Mouse (Mus musculus) intestine, embryonic 16.5 days (tissue): Measurements from ENCODE around the gene Hoxa9. TPM values are rescaled to one million over a fixed set of nuclear protein-coding genes. Genes with fewer than 3 reads are reported as not detected.
A peak's percentile ranks its signal among the peaks of the same experiment; 100 is the strongest.

ENCODE experiments used
- ATAC-seq: fragments of 200-750 bp; cut with Nextera tagmentation; 2 replicates; pipeline ENCODE4 v1.8.0; 2017; ENCODE audit warnings: moderate TSS enrichment, moderate library complexity
- H3K27ac ChIP-seq: fragments of 300-500 bp; sonication (generic); 2 replicates; pipeline ENCODE4 v1.5.1; 2014; ENCODE audit warnings: mild to moderate bottlenecking, low read length
- H3K27me3 ChIP-seq: fragments of 300-500 bp; sonication (generic); replicated peaks from 2 replicates; pipeline ENCODE4 v1.6.1; 2014; ENCODE audit warnings: low read length, control low read depth, mixed read lengths; ENCODE audit not compliant: control insufficient read depth, insufficient read depth
- H3K36me3 ChIP-seq: fragments of 300-500 bp; sonication (generic); 2 replicates; pipeline ENCODE4 v1.6.1; 2014; ENCODE audit warnings: low read length, control low read depth; ENCODE audit not compliant: control insufficient read depth, insufficient read depth
- H3K4me1 ChIP-seq: fragments of 300-500 bp; sonication (generic); 2 replicates; pipeline ENCODE4 v1.6.1; 2014; ENCODE audit warnings: low read length, control low read depth, mixed read lengths; ENCODE audit not compliant: control insufficient read depth, insufficient read depth
- H3K4me2 ChIP-seq: fragments of 300-500 bp; sonication (generic); 2 replicates; pipeline ENCODE4 v1.6.1; 2014; ENCODE audit warnings: low read depth, low read length, control low read depth
- H3K4me3 ChIP-seq: fragments of 300-500 bp; sonication (generic); 2 replicates; pipeline ENCODE4 v1.5.1; 2014; ENCODE audit warnings: mild to moderate bottlenecking, low read length
- H3K9ac ChIP-seq: fragments of 300-500 bp; sonication (generic); 2 replicates; pipeline ENCODE4 v1.6.1; 2014; ENCODE audit warnings: low read depth, low read length
- H3K9me3 ChIP-seq: fragments of 300-500 bp; sonication (generic); 2 replicates; pipeline ENCODE4 v1.6.1; 2016; ENCODE audit warnings: low read length, control low read depth; ENCODE audit not compliant: control insufficient read depth
- WGBS: fragments of 180-500 bp; shearing (Covaris S2); extraction: QIAGEN DNeasy Blood & Tissue Kit; methylation state at CpG from one replicate; pipeline ENCODE4 v1.1.7; 2014; 5-methylcytosine and 5-hydroxymethylcytosine counted together
- polyA plus RNA-seq: library from polyadenylated mRNA; unstranded; fragments of >200 nt; fragmentation: Nextera tagmentation; extraction: Ambion mirVana; gene quantifications from 2 replicates; pipeline ENCODE4 v1.2.1, GENCODE M21; 2015

Hoxa9 gene
- polyA plus RNA-seq, 1 experiment from 2014 or later, result 3.2 TPM

DNA sequence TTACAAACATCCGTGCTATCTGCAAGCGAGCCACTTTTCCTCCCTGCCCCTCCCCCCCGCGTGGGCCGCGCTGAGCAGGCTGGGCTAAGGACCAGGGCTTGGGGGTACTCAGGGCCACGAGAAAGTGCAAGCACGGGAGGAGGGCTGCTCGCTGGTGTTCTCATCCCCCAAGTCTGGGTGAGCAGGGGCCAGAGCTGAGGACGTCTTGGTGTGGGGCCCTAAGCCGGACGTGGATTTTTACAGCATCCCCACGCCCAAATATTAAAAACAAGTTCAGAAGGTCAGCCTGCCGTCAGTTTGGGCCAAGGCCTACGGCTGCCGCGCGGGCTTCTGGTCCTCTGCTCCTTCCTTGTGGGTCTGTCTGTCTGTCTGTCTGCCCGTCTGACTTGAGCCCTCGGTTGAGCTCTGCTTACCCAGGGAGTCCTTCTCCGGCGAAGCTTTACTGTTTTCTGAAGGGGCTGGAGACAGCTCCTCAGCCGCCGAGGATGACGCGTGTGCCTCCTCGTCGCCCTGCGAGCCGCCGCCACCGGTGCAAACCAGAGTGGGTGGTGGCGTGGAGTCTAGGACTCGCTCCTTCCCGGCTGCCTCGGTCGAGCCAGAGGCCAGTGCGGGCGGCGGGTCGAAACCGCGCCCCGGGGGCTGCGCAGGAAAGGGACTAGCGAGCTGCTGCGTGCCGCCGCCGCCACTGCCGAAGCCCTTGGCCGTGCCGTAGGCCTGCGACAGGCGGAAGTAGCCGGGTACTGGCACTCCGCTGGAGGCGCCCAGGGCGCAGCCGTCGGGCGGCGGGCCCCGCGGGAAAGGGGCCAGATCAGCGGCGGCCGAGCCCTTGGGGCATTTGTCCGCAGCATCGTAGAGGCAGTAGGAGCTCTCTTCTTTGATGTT lies 2.9 kb upstream of the Hoxa9 start:
- ATAC-seq, result peak; percentile 26; the same call in 1 of the 2 replicates
- H3K9me3 ChIP-seq, result no peaks in the 10 kb centered on the region
- WGBS, result 2% methylated on average over 70 of the region's 70 CpGs
- peak overlapping the region; percentile 45 for H3K9ac ChIP-seq
- peaks cover 78% of the 10 kb centered on the region for H3K27me3 ChIP-seq
- H3K4me2 ChIP-seq, result peak overlapping the region; percentile 3; the same call in 1 of the 2 replicates
- 0 out of 2 replicates have a peak overlapping the region, but pooled peaks have one; percentile 1 for H3K27ac ChIP-seq
- H3K4me1 ChIP-seq, result no peaks in the 10 kb centered on the region
- H3K4me3 ChIP-seq, result peak overlapping the region; percentile 35
- H3K36me3 ChIP-seq, result no peaks in the 10 kb centered on the region

DNA sequence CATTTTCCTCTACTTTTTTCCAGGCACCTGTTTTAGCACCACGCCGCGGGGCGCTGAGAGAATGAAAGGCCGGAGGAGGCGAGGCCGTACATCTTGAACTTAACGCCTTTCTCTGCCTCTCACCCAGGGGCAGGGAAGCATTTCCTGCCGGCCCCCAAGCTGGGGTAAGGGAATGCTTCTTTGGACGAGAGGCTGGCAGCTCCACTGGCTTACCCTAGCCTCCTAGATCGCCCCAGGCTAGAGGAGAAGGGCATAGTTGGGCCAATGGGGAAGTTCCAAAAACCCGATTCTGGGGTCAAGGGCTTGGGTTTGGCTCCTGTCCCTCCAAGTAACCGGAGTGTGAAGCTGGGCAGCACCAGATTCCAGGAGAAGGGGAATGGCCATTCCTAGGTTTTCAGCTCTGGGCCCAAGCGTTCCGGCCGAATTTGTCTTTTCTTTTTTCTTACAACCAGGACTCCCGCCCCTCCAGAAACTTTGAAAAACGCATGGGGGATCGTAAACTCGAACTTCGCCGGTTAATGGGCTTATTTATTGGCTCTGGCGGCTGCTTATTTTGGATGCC lies 2.2 kb upstream of the Hoxa9 start:
- Histone ChIP-seq H3K27ac (no peak overlapping the region), H3K9ac (peak overlapping the region; percentile 45), H3K4me1 (no peaks in the 10 kb centered on the region), H3K4me3 (peak overlapping the region; percentile 35), H3K9me3 (no peaks in the 10 kb centered on the region), H3K27me3 (peaks cover 81% of the 10 kb centered on the region), H3K36me3 (no peaks in the 10 kb centered on the region), H3K4me2 (peak overlapping the region; percentile 38)
- 2% methylated on average over 23 of the region's 23 CpGs for WGBS
- ATAC-seq, result no peak

GRCm38 (mm10) chr6:52232568-52232965 lies 1.7 kb upstream of the Hoxa9 start:
- H3K4me3 ChIP-seq, result peak overlapping the region; percentile 35
- H3K4me1 ChIP-seq, result no peaks in the 10 kb centered on the region
- no peaks in the 10 kb centered on the region for H3K9me3 ChIP-seq
- no peak for ATAC-seq
- H3K36me3 ChIP-seq, result no peaks in the 10 kb centered on the region
- H3K27me3 ChIP-seq, result peaks cover 80% of the 10 kb centered on the region
- peak overlapping the region; percentile 45 for H3K9ac ChIP-seq
- H3K27ac ChIP-seq, result no peak overlapping the region
- WGBS, result 1% methylated on average over 18 of the region's 18 CpGs
- H3K4me2 ChIP-seq, result peak overlapping the region; percentile 38; the same call in 1 of the 2 replicates

- H3K27me3 ChIP-seq, result peaks cover 80% of the 10 kb centered on the region
- H3K9me3 ChIP-seq, result no peaks in the 10 kb centered on the region
- H3K27ac ChIP-seq, result no peak overlapping the region
- peak overlapping the region; percentile 38 for H3K4me2 ChIP-seq
- H3K4me3 ChIP-seq, result peak overlapping the region; percentile 35
- no peaks in the 10 kb centered on the region for H3K4me1 ChIP-seq
- H3K36me3 ChIP-seq, result no peaks in the 10 kb centered on the region
- H3K9ac ChIP-seq, result 0 out of 2 replicates have a peak overlapping the region, but pooled peaks have one; percentile 45
- no peak for ATAC-seq
- WGBS, result under 1% methylated on average over 18 of the region's 18 CpGs
These were observed 1.1 kb upstream of the Hoxa9 start for GRCm38 (mm10) chr6:52231885-52232567.

- peak overlapping the region; percentile 56 for H3K9ac ChIP-seq
- peak overlapping the region; percentile 17 for H3K4me2 ChIP-seq
- 1% methylated on average over 44 of the region's 44 CpGs for WGBS
- H3K4me3 ChIP-seq, result peak overlapping the region; percentile 36
- ATAC-seq, result no peak
- no peaks in the 10 kb centered on the region for H3K36me3 ChIP-seq
- H3K27me3 ChIP-seq, result peaks cover 80% of the 10 kb centered on the region
- no peaks in the 10 kb centered on the region for H3K4me1 ChIP-seq
- no peaks in the 10 kb centered on the region for H3K9me3 ChIP-seq
- peak overlapping the region; percentile 31; the same call in 1 of the 2 replicates for H3K27ac ChIP-seq
These were observed 1.1 kb downstream of the Hoxa9 start for GRCm38 (mm10) chr6:52229558-52230416.

DNA sequence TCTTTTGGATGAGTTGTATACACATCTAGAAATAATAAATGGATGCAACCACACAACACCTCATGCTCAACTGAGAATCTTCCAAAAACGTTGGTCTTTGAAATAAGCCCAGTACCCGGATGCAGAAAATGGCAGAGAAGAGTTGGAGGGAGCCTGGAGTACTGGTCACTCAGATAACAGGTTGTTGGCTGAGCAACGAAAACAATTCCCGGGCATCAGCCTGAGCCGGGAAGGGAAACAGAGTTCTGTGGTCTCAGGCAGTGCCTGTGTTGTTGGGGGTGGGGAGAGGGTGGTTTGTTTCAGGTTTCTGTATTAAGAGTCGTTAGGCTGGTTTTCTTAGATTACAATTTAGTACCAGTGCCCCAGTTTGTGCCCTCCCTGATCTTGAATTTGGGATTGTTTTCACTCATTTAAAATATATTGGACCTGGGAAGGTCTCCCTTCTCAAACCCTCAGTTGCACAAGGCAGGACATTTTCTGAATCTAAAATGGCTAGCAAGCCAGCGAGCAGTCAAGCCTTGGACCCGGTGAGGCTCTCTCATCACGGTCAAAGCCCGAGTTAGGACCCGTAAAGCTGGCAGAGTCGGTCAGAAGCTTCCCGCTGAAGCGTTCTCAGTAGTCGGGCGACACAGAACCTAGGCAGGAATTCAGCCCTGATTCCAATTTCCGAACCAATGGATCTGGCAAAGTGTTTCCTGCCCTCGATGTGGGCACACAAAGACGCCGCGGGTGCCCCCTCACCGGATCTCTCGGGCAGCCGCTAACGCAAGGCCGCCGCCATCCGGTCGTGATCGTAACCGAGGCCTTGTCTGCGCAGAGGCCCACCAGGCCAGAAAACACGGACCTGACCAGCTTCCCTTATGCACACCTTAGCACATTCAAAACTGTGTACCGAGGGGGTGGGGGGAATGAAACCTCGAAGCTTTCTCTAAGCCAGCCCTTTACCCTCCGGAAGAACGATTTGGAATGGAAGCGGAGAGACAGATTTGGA lies 2.1 kb downstream of the Hoxa9 start:
- H3K27me3 ChIP-seq, result peaks cover 78% of the 10 kb centered on the region
- H3K9me3 ChIP-seq, result no peaks in the 10 kb centered on the region
- H3K4me1 ChIP-seq, result no peaks in the 10 kb centered on the region
- H3K4me3 ChIP-seq, result peak overlapping the region; percentile 32
- no peaks in the 10 kb centered on the region for H3K36me3 ChIP-seq
- WGBS, result 3% methylated on average over 38 of the region's 38 CpGs
- H3K27ac ChIP-seq, result peak overlapping the region; percentile 37; the same call in 1 of the 2 replicates
- ATAC-seq, result no peak
- H3K9ac ChIP-seq, result peak overlapping the region; percentile 60
- peak overlapping the region; percentile 25; the same call in 1 of the 2 replicates for H3K4me2 ChIP-seq

DNA sequence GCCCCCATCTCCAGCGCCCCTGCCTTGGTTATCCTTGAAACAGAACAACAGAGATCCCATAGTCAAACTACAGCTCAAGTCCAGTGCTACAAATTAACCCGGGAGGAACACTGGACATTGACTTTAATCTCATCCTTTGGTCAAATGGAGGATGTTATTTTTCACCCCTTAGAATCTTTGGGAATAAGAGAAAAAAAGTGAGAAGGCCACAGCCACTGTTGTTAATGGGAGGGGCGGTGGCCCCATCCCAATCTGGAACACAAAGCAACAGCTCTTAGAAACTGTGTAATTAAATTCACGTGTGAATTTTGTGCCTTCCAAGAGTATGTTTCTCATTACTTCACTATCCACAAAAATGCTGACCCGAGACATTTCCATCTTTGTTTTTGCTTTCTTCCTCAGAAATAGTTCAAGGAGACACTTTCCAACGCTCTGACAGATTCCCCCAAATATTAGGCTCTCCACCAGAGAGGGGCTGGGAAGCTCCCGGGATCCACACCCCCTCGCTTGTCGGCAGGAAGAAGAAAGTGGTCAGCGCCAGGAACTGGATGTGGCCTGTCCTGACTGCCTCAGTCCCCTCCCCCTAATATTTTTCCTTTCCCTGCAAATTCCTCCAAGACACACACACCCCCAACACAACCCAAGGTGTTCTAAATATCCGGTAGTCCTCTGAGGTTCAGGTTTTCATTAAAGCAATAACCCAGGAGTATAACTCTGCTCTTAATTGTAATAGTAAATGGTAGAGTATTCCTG lies 3.2 kb downstream of the Hoxa9 start:
- 7% methylated on average over 11 of the region's 11 CpGs for WGBS
- Histone ChIP-seq H3K27me3 (peaks cover 75% of the 10 kb centered on the region), H3K4me3 (no peak overlapping the region), H3K4me2 (no peak overlapping the region), H3K9ac (no peak overlapping the region), H3K36me3 (no peaks in the 10 kb centered on the region), H3K9me3 (no peaks in the 10 kb centered on the region), H3K27ac (no peak overlapping the region), H3K4me1 (no peaks in the 10 kb centered on the region)
- ATAC-seq, result no peak
